Mouse (Mus musculus) heart, embryonic 10.5 days (tissue): ENCODE measurements at regions not wholly inside any gene's neighbourhood (a gene's known extent, or its start where the extent isn't known, plus 50 kb on each side); places are given as distances from the start of the nearest gene placed in this dataset.
A peak's percentile ranks its signal among the peaks of the same experiment; 100 is the strongest.

Experiments used
- DNase-seq: peaks from one replicate; pipeline ENCODE4 v3.0.0-alpha.2; 2017; ENCODE audit warnings: low spot score
- H3K27ac ChIP-seq: fragments of 300-500 bp; sonication (generic); 2 replicates; pipeline ENCODE4 v1.5.1; 2016; ENCODE audit warnings: mild to moderate bottlenecking
- H3K27me3 ChIP-seq: fragments of 300-500 bp; sonication (generic); 2 replicates; pipeline ENCODE4 v1.6.1; 2016; ENCODE audit warnings: mild to moderate bottlenecking; ENCODE audit not compliant: poor library complexity, insufficient read depth, severe bottlenecking
- H3K36me3 ChIP-seq: fragments of 300-500 bp; sonication (generic); 2 replicates; pipeline ENCODE4 v1.6.1; 2016; ENCODE audit warnings: mild to moderate bottlenecking, moderate library complexity
- H3K4me1 ChIP-seq: fragments of 300-500 bp; sonication (generic); 2 replicates; pipeline ENCODE4 v1.6.1; 2016; ENCODE audit warnings: mild to moderate bottlenecking
- H3K4me3 ChIP-seq: fragments of 300-500 bp; sonication (generic); 2 replicates; pipeline ENCODE4 v1.5.1; 2016; ENCODE audit warnings: mild to moderate bottlenecking, moderate library complexity
- H3K9me3 ChIP-seq: fragments of 300-500 bp; sonication (generic); 2 replicates; pipeline ENCODE4 v1.6.1; 2016; ENCODE audit warnings: mild to moderate bottlenecking, moderate library complexity
- WGBS: fragments of 180-500 bp; shearing (Covaris S2); methylation state at CpG from one replicate; pipeline ENCODE4 v1.1.7; 2016; 5-methylcytosine and 5-hydroxymethylcytosine counted together

- Histone ChIP-seq H3K4me1 (peaks cover 23% of the 10 kb centered on the region), H3K4me3 (no peak overlapping the region), H3K9me3 (no peaks in the 10 kb centered on the region), H3K27ac (peak overlapping the region; percentile 16; the same call in 1 of the 2 replicates), H3K27me3 (no peaks in the 10 kb centered on the region), H3K36me3 (no peaks in the 10 kb centered on the region)
- WGBS, result 70% methylated on average over 9 of the region's 9 CpGs
- no peak for DNase-seq
Observed at GRCm38 (mm10) chr16:29990795-29991587, 73.2 kb upstream of the Hes1 start.

GRCm38 (mm10) chr16:29991876-29992380 is 72.3 kb upstream of the Hes1 start:
- Histone ChIP-seq H3K4me1 (peaks cover 31% of the 10 kb centered on the region), H3K9me3 (no peaks in the 10 kb centered on the region), H3K27me3 (no peaks in the 10 kb centered on the region), H3K36me3 (no peaks in the 10 kb centered on the region), H3K27ac (no peak overlapping the region), H3K4me3 (no peak overlapping the region)
- DNase-seq, result no peak
- WGBS, result 87% methylated on average over 8 of the region's 8 CpGs

GRCm38 (mm10) chr16:29993111-29993510 is 71.1 kb upstream of the Hes1 start:
- no peaks in the 10 kb centered on the region for H3K27me3 ChIP-seq
- H3K4me1 ChIP-seq, result peaks cover 38% of the 10 kb centered on the region
- no peak overlapping the region for H3K4me3 ChIP-seq
- no peak for DNase-seq
- no peaks in the 10 kb centered on the region for H3K36me3 ChIP-seq
- no peak overlapping the region for H3K27ac ChIP-seq
- 63% methylated on average over 7 of the region's 7 CpGs for WGBS
- H3K9me3 ChIP-seq, result no peaks in the 10 kb centered on the region

GRCm38 (mm10) chr16:29993535-29993934 is 70.6 kb upstream of the Hes1 start:
- H3K27me3 ChIP-seq, result no peaks in the 10 kb centered on the region
- whole genome bisulfite sequencing, result 61% methylated on average over 6 of the region's 6 CpGs
- no peaks in the 10 kb centered on the region for H3K9me3 ChIP-seq
- H3K36me3 ChIP-seq, result no peaks in the 10 kb centered on the region
- no peak overlapping the region for H3K4me3 ChIP-seq
- H3K4me1 ChIP-seq, result peaks cover 38% of the 10 kb centered on the region
- H3K27ac ChIP-seq, result no peak overlapping the region
- no peak for DNase-seq

GRCm38 (mm10) chr16:29996139-29997069 is 67.8 kb upstream of the Hes1 start:
- Histone ChIP-seq H3K9me3 (no peaks in the 10 kb centered on the region), H3K27me3 (no peaks in the 10 kb centered on the region), H3K36me3 (no peaks in the 10 kb centered on the region), H3K27ac (peak overlapping the region; percentile 79), H3K4me1 (peaks cover 26% of the 10 kb centered on the region), H3K4me3 (peak overlapping the region; percentile 29; the same call in 1 of the 2 replicates)
- 32% methylated on average over 11 of the region's 12 CpGs for WGBS
- no peak for DNase-seq

GRCm38 (mm10) chr16:30000166-30000565 is 64.0 kb upstream of the Hes1 start:
- DNase-seq, result no peak
- Histone ChIP-seq H3K36me3 (no peaks in the 10 kb centered on the region), H3K27me3 (no peaks in the 10 kb centered on the region), H3K9me3 (no peaks in the 10 kb centered on the region), H3K4me1 (peaks cover 35% of the 10 kb centered on the region), H3K4me3 (no peak overlapping the region), H3K27ac (no peak overlapping the region)
- WGBS, result 88% methylated on average over 2 of the region's 2 CpGs

- H3K27me3 ChIP-seq, result peaks cover 5% of the 10 kb centered on the region; the same call in 1 of the 2 replicates
Observed at GRCm38 (mm10) chr16:30005124-30005523, 59.1 kb upstream of the Hes1 start.

GRCm38 (mm10) chr16:30006826-30007225 is 57.4 kb upstream of the Hes1 start:
- peaks cover 5% of the 10 kb centered on the region; the same call in 1 of the 2 replicates for H3K27me3 ChIP-seq
- WGBS, result 65% methylated on average over 4 of the region's 4 CpGs
- peaks cover 43% of the 10 kb centered on the region for H3K4me1 ChIP-seq
- H3K9me3 ChIP-seq, result no peaks in the 10 kb centered on the region
- H3K4me3 ChIP-seq, result no peak overlapping the region
- H3K36me3 ChIP-seq, result no peaks in the 10 kb centered on the region
- no peak for DNase-seq
- H3K27ac ChIP-seq, result no peak overlapping the region

More at GRCm38 (mm10) chr16:30005124-30005523, 59.1 kb upstream of the Hes1 start:
- Histone ChIP-seq H3K4me3 (no peak overlapping the region), H3K4me1 (peaks cover 42% of the 10 kb centered on the region), H3K36me3 (no peaks in the 10 kb centered on the region), H3K9me3 (no peaks in the 10 kb centered on the region), H3K27ac (no peak overlapping the region)
- no peak for DNase-seq
- 52% methylated on average over 3 of the region's 3 CpGs for WGBS

GRCm38 (mm10) chr16:30008451-30009357 is 55.5 kb upstream of the Hes1 start:
- 1% methylated on average over 58 of the region's 62 CpGs for WGBS
- Histone ChIP-seq H3K4me1 (peaks cover 42% of the 10 kb centered on the region), H3K27ac (peak overlapping the region; percentile 95), H3K4me3 (peak overlapping the region; percentile 69), H3K9me3 (no peaks in the 10 kb centered on the region), H3K27me3 (peaks cover 5% of the 10 kb centered on the region; the same call in 1 of the 2 replicates), H3K36me3 (no peaks in the 10 kb centered on the region)
- DNase-seq, result peak; percentile 93

- peak overlapping the region; percentile 69 for H3K4me3 ChIP-seq
- H3K27me3 ChIP-seq, result peaks cover 5% of the 10 kb centered on the region; the same call in 1 of the 2 replicates
- peaks cover 37% of the 10 kb centered on the region for H3K4me1 ChIP-seq
- H3K27ac ChIP-seq, result peak overlapping the region; percentile 95
- no peaks in the 10 kb centered on the region for H3K9me3 ChIP-seq
- WGBS, result 14% methylated on average over 17 of the region's 17 CpGs
- no peaks in the 10 kb centered on the region for H3K36me3 ChIP-seq
- DNase-seq, result no peak
Observed at GRCm38 (mm10) chr16:30009521-30010186, 54.5 kb upstream of the Hes1 start.

GRCm38 (mm10) chr16:30013123-30013522 is 51.1 kb upstream of the Hes1 start:
- H3K27me3 ChIP-seq, result peaks cover 4% of the 10 kb centered on the region; the same call in 1 of the 2 replicates
- 51% methylated on average over 2 of the region's 2 CpGs for WGBS
- peaks cover 36% of the 10 kb centered on the region for H3K4me1 ChIP-seq
- no peaks in the 10 kb centered on the region for H3K36me3 ChIP-seq
- DNase-seq, result no peak
- H3K27ac ChIP-seq, result peak overlapping the region; percentile 47; the same call in 1 of the 2 replicates
- H3K4me3 ChIP-seq, result no peak overlapping the region
- no peaks in the 10 kb centered on the region for H3K9me3 ChIP-seq
